ENCODE assay signal across 7 mouse cellular contexts in genomic region chr6:148211391-148211876, GRCm38 (mm10). TPM values are rescaled to one million over a fixed set of nuclear protein-coding genes. Genes with fewer than 3 reads are reported as not detected.
DNase-seq lines count a peak whose midpoint lies in the region; ATAC-seq and TF ChIP-seq lines count a peak whose summit lies in the region.

No protein-coding gene starts in this region.

- H3K4me1 ChIP-seq in lung, embryonic 15.5 days = peaks cover 17% of the 10 kb centered on the region
- H3K4me1 ChIP-seq in bone marrow macrophage, adult 2 months (ENCODE audit: control insufficient read depth, insufficient read depth, low read length) = peaks cover 5% of the 10 kb centered on the region
- peaks cover 20% of the 10 kb centered on the region for H3K4me1 ChIP-seq in forebrain, embryonic 15.5 days
- peaks cover 29% of the 10 kb centered on the region for H3K4me1 ChIP-seq in liver, embryonic 15.5 days (replicated peaks)
- 0 out of 2 replicates have a peak, but pooled peaks cover 2% of the 10 kb centered on the region for H3K4me1 ChIP-seq in stomach, postnatal 0 days (replicated peaks; ENCODE audit: control insufficient read depth, insufficient read depth)

- WGBS in lung, embryonic 15.5 days = under 1% methylated on average over 51 of the region's 51 CpGs
- WGBS in forebrain, embryonic 15.5 days = under 1% methylated on average over 51 of the region's 51 CpGs
- WGBS in liver, embryonic 15.5 days (ENCODE audit: insufficient replicate concordance) = under 1% methylated on average over 51 of the region's 51 CpGs
- under 1% methylated on average over 49 of the region's 51 CpGs for WGBS in stomach, postnatal 0 days

- no peak for TF ChIP-seq EP300 in stomach, postnatal 0 days (optimal IDR thresholded peaks at IDR 0.05)

- peak overlapping the region; percentile 97 for H3K4me3 ChIP-seq in lung, embryonic 15.5 days
- H3K4me3 ChIP-seq in bone marrow macrophage, adult 2 months (ENCODE audit: insufficient read depth, low read length) = peak overlapping the region; percentile 99
- peak overlapping the region; percentile 79 for H3K4me3 ChIP-seq in forebrain, embryonic 15.5 days
- H3K4me3 ChIP-seq in liver, embryonic 15.5 days (replicated peaks) = peak overlapping the region; percentile 95
- H3K4me3 ChIP-seq in stomach, postnatal 0 days (ENCODE audit: low read depth, low read length) = peak overlapping the region; percentile 100

- peak; percentile 39 for ATAC-seq in lung, embryonic 15.5 days (ENCODE audit: borderline replicate concordance, extremely low read depth, low FRiP score, low TSS enrichment)
- peak; percentile 64 for ATAC-seq in forebrain, embryonic 15.5 days (replicated peaks)
- ATAC-seq in liver, embryonic 15.5 days (ENCODE audit: insufficient read depth) = peak; percentile 65
- peak; percentile 39 for ATAC-seq in stomach, postnatal 0 days (ENCODE audit: low FRiP score, low TSS enrichment)

- no peak for DNase-seq in lung, postnatal 25 days (ENCODE audit: low spot score)
- no peak for DNase-seq in stomach, postnatal 0 days (ENCODE audit: low spot score)
- no peak for DNase-seq in spleen, postnatal 4 days (ENCODE audit: low spot score in 2 of 2)

- H3K36me3 ChIP-seq in lung, embryonic 15.5 days = no peaks in the 10 kb centered on the region; the same call in 1 of the 2 replicates
- H3K36me3 ChIP-seq in forebrain, embryonic 15.5 days = no peaks in the 10 kb centered on the region
- H3K36me3 ChIP-seq in liver, embryonic 15.5 days (replicated peaks) = 0 out of 2 replicates have a peak, but pooled peaks cover 7% of the 10 kb centered on the region
- no peaks in the 10 kb centered on the region for H3K36me3 ChIP-seq in stomach, postnatal 0 days (ENCODE audit: control insufficient read depth, insufficient read depth, low read length)

- peak overlapping the region; percentile 69 for H3K27ac ChIP-seq in lung, embryonic 15.5 days
- H3K27ac ChIP-seq in bone marrow macrophage, adult 2 months (ENCODE audit: insufficient read depth, low read depth, low read length) = peak overlapping the region; percentile 43
- peak overlapping the region; percentile 80 for H3K27ac ChIP-seq in forebrain, embryonic 15.5 days (replicated peaks)
- peak overlapping the region; percentile 95 for H3K27ac ChIP-seq in liver, embryonic 15.5 days (replicated peaks)
- peak overlapping the region; percentile 89 for H3K27ac ChIP-seq in stomach, postnatal 0 days (replicated peaks)

- peak overlapping the region; percentile 71 for H3K4me2 ChIP-seq in lung, embryonic 15.5 days
- peak overlapping the region; percentile 66 for H3K4me2 ChIP-seq in forebrain, embryonic 15.5 days (replicated peaks)
- peak overlapping the region; percentile 81 for H3K4me2 ChIP-seq in liver, embryonic 15.5 days
- H3K4me2 ChIP-seq in stomach, postnatal 0 days (replicated peaks; ENCODE audit: low read depth) = peak overlapping the region; percentile 76

- no peak for TF ChIP-seq CTCF in bone marrow macrophage, adult 2 months (IDR thresholded peaks at IDR 0.05; ENCODE audit: low read depth, low read length)
- no peak for TF ChIP-seq CTCF in stomach, postnatal 0 days (IDR thresholded peaks at IDR 0.05; ENCODE audit: low read depth)

- TF ChIP-seq POLR2A in bone marrow macrophage, adult 2 months (IDR thresholded peaks at IDR 0.05; ENCODE audit: borderline replicate concordance, low read depth, low read length) = no peak

- no peaks in the 10 kb centered on the region for H3K27me3 ChIP-seq in lung, embryonic 15.5 days
- H3K27me3 ChIP-seq in forebrain, embryonic 15.5 days = no peaks in the 10 kb centered on the region
- no peaks in the 10 kb centered on the region for H3K27me3 ChIP-seq in liver, embryonic 15.5 days
- H3K27me3 ChIP-seq in stomach, postnatal 0 days (ENCODE audit: control insufficient read depth, insufficient read depth, low read length) = no peaks in the 10 kb centered on the region

- H3K9me3 ChIP-seq in lung, embryonic 15.5 days = no peaks in the 10 kb centered on the region
- H3K9me3 ChIP-seq in forebrain, embryonic 15.5 days = no peaks in the 10 kb centered on the region
- H3K9me3 ChIP-seq in liver, embryonic 15.5 days (replicated peaks) = no peaks in the 10 kb centered on the region
- no peaks in the 10 kb centered on the region for H3K9me3 ChIP-seq in stomach, postnatal 0 days (ENCODE audit: control insufficient read depth, low read length)

- peak overlapping the region; percentile 99 for H3K9ac ChIP-seq in lung, embryonic 15.5 days
- H3K9ac ChIP-seq in forebrain, embryonic 15.5 days (replicated peaks) = peak overlapping the region; percentile 88
- H3K9ac ChIP-seq in liver, embryonic 15.5 days = peak overlapping the region; percentile 97
- H3K9ac ChIP-seq in stomach, postnatal 0 days (ENCODE audit: low read length) = peak overlapping the region; percentile 99

RNA-seq across cellular contexts. Expression of gene Ergic2, which starts 0.7 kb away (rescaled TPM):
- polyA plus RNA-seq in lung, embryonic 15.5 days (2015; fragmentation: Nextera tagmentation; extraction: Ambion mirVana) = 201 and 202 TPM in 2 replicates
- polyA plus RNA-seq in bone marrow macrophage, adult 2 months (2012; ENCODE audit: insufficient read depth, insufficient read length, missing spikeins) = 62.4 and 72.2 TPM in 2 replicates
- polyA plus RNA-seq in forebrain, embryonic 15.5 days (2015; fragmentation: Nextera tagmentation; extraction: Ambion mirVana) = 184 and 188 TPM in 2 replicates
- 93.6 and 104 TPM in 2 replicates for polyA plus RNA-seq in liver, embryonic 15.5 days (2015; fragmentation: Nextera tagmentation; extraction: Ambion mirVana)
- 148 and 150 TPM in 2 replicates for polyA plus RNA-seq in stomach, postnatal 0 days (2015; fragmentation: Nextera tagmentation; extraction: Ambion mirVana)

Comparison
In these comparisons a context has a peak if more than half of its experiments do, and no peak if none do; other contexts are left out.
1. H3K27ac ChIP-seq: peak in every context shown above with its lines; median percentile 95 in liver, embryonic 15.5 days; 89 in stomach, postnatal 0 days; 80 in forebrain, embryonic 15.5 days; 69 in lung, embryonic 15.5 days; 43 in bone marrow macrophage, adult 2 months.